Mouse (Mus musculus) gastrocnemius, adult 18-20 months (tissue): Measurements from ENCODE around the gene Abhd2. TPM values are rescaled to one million over a fixed set of nuclear protein-coding genes. Genes with fewer than 3 reads are reported as not detected.
"Not testable (repeated sequence)": the region's sequence is repeated elsewhere in the genome, so short reads cannot be mapped to it uniquely, and the experiment has no call there.

Source experiments
- DNase-seq: peaks from one replicate; pipeline ENCODE4 v3.0.0; 2021; ENCODE audit warnings: low spot score
- total RNA-seq, 2 experiments: library from RNA; stranded (reverse); gene quantifications; 2 replicates each; pipeline ENCODE4 v1.2.3; 2021

Gene Abhd2
- total RNA-seq, 2 experiments from 2014 or later, result 3.8 to 4.7 TPM

GRCm38 (mm10) chr7:79266228-79266627 is 6.8 kb upstream of the Abhd2 start:
- no peak for DNase-seq

- DNase-seq, result no peak
These were observed 5.2 kb upstream of the Abhd2 start for GRCm38 (mm10) chr7:79267690-79268388.

DNA sequence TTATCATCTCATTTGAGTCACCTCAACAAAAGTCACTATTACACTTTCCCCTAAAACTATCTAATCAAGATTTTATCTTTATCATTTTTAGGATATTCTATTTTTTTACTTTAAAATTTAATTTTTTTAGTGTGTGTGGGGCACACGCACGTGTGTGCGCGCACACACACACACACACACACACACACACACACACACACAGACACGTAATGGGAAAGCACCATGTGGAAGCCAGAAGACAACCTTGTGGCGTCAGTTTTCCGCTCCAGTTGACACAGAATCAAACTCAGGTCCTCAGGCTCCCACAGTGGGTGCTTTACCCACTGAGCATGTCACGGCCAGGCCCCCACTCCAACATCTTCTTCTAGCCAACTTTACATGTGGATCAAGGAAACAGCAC is 4.1 kb upstream of the Abhd2 start:
- DNase-seq, result no peak

GRCm38 (mm10) chr7:79269411-79269810 is 3.6 kb upstream of the Abhd2 start:
- DNase-seq, result no peak

DNA sequence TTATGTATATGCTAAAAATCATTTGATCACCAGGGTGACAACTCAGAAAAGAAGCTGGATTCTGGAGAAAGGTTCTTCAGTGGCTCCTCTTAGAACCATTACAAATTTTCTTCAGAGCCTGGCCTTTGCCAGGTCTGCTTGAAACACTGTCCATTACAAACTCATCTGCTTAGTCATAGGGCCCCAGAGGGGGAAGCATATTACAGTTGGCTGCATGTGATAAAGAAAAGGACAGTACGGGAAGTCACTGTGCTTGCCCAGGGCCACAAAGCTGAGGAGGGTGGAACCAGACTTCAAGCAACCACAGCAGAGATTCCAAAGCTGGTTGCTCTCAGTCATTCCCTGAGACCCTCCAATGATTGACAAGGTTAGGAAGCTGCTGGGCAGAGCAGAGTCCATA is 3.1 kb upstream of the Abhd2 start:
- DNase-seq, result peak; percentile 56

DNA sequence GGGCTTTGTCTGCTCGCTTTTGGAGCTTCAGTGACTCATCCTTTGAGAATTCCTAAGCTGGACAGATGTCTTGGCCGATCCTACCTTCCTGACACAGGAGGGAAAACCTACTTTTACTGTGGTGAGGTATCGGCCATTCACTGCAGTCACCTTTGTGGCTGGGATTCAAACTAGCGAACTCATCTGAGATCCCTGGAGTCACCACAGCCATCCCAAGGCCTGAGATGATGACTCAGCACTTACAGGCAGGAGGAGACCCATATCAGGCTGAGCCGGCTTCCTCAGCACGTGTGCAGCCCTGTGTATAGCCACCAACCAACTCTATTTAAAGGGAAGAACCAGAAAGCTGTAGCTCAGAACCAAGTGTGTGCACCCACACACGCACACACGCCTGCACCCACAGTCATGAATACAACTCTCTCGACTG is 2.0 kb upstream of the Abhd2 start:
- DNase-seq, result no peak

DNA sequence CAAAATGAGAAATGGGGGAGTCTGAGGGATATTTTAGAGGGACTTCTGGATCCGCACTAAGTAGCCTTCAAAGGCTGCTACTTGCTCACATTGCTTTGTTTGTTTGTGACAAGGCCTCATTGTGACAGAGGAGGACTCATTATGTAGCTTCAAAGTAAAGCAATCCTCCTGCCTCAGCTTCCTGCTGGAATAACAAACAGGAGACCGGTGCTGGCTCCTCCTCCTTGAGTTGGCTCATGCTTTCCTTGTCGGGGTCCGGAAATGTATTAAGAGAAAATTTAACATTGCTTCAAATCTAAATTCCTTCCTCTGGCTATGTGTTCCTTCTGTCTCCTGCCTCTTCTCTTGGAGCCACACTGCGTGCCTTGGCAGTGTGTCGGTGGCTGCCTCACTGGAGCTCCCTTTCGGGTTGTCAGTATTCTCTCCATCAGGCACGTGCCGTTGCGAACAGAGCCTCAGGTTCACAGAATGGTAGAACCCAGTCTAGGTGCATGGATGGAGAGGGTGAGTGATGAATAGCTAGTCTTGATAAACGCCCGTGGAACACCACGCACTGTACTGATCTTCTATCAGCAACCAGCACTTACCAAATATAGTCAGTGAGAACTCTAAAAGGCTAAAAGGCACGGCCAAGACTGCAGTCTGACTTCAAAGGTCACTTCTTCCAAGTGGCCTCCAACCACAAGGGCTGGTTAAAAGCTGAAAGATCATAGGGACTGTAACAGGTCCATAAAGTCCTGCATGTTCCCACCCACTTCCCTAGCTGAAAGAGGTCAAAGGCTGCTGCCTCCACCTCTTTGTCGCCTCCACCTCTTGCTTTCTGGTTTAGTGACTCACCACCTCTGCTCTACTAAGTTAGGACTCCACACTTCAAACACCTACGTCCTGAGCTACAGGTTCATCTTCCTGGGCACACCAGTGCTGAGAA is 874 bp upstream of the Abhd2 start:
- DNase-seq, result no peak

- DNase-seq, result no peak
These were observed 906 bp downstream of the Abhd2 start for GRCm38 (mm10) chr7:79273738-79274472.

GRCm38 (mm10) chr7:79274473-79275010 is 1.5 kb downstream of the Abhd2 start:
- no peak for DNase-seq

- DNase-seq, result no peak
These were observed 2.3 kb downstream of the Abhd2 start for GRCm38 (mm10) chr7:79275345-79275744.

- no peak for DNase-seq
These were observed 5.4 kb downstream of the Abhd2 start for GRCm38 (mm10) chr7:79278432-79278831.

DNA sequence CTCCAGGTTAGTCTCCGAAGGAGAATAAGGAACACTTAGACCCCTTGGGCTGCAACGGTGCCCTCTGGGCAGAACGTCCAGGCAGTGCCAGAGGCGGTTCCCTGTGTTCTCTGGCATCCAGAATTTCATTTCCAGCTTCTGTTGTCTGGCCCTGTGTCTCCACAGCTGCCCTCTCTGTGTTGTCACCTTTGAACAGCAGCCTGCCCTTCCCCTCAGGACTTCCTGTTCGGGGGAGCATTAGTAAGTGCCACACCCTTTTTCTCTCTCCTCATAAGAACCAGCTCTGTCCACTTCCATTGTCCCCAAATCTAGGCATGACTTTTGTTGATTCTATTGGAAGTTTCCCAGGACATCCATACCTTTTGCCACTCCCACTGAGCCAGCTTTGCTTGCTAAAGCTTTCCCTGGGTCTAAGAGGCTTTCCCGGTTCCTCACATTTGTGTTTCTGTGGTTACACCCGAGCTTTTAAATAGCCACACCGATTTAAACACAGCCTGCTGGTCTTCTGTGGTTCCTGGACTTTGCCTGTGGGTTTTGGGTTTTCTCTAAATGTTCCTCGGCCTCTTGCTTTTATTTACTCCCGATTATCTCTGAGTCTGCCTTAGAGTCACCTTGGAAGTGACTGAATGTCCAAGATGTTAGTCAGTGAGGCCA is 6.5 kb downstream of the Abhd2 start:
- no peak for DNase-seq

- no peak for DNase-seq
These were observed 10.1 kb downstream of the Abhd2 start for GRCm38 (mm10) chr7:79282883-79283670.

- DNase-seq, result not testable (repeated sequence)
These were observed 10.6 kb downstream of the Abhd2 start for GRCm38 (mm10) chr7:79283671-79283941.

DNA sequence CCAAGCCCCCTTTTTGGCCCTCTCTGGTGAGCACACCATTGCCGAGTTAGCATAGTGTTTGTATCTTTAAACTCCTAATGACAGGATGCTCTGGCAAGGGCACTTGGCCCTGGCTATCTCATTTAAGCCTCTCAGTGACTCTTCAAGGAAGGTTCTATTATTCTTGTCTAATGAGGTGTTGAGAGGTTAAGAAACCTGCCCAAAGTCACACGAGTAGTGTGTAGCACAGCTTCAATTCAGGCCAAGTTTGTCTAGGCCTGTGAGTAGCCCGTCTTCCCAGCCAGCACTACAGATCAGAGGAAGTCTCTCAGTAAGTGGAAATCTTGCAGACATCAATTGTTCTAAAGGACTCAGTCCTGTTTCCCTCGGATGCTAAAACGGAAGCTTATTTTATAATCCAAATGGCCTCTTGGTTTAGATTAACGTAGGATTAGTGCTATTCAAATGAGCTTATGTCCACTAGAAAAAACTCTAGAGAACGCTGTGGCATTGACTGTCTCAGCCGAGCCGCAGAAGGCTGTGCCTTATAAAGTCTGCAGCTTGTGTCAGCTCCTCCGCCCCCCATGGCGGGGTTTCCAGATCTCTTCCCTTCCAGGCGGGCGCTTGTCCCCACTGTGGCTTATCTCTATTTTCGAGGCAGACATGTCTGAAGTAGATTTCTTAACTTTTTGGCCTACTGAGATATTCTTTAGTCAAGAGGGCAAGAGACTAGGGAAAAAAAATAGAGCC is 11.3 kb downstream of the Abhd2 start:
- DNase-seq, result no peak

DNA sequence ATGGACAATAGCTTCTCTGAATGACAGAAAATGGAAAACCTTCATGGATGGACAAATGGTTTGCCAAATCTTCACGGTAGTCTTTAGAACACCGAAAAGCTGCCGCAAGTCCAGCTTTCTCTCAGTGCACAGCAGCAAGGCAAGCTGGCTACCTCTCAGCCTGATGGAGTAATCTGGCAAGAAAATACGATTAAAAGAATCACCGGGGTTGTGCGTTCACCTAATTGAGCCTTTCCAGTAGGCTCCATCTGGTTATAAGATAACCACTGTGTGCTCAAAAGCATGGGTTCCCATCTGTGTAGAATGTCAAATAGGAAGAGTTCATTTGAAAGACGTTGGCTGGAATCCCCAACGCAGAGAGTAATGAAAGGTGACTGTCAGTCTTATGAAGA is 11.9 kb downstream of the Abhd2 start:
- no peak for DNase-seq

DNA sequence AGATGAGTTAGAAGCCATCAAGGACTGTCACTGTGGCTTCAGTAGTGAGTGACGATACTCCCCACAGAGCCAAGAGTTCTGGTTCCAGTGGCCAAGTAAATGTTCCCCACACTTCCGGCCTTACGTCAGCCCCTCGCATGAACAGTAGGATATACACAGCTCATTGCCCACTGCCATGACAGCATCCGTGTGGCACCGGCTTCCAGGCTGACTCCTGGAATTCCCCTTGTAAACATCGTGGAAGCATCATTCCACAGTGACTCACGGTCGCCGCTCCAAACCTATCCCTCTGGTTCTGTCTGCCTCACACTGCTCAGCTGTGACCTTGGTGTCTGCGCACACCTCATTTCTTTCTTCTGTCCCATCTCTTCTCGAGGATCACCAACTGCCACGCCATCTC is 12.4 kb downstream of the Abhd2 start:
- no peak for DNase-seq

DNA sequence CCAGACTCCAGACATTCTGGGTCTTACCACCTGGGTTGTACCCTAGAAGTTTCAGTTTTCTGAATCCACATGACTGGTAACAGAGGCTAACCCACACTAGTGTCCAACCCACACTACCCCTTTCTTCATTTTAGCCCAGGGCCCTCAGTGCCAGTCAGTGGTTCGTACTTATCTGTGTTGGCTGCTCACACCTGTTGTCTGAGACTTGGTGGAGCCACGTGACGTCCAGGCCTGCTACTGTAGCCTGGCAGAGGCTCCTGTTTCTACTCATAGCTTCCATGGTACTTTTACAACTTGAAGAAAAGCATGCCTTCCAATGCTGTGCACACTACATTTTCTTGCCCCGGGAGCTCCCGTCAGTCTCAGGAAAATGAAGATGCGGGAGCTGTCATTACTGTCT is 14.2 kb downstream of the Abhd2 start:
- DNase-seq, result no peak

DNA sequence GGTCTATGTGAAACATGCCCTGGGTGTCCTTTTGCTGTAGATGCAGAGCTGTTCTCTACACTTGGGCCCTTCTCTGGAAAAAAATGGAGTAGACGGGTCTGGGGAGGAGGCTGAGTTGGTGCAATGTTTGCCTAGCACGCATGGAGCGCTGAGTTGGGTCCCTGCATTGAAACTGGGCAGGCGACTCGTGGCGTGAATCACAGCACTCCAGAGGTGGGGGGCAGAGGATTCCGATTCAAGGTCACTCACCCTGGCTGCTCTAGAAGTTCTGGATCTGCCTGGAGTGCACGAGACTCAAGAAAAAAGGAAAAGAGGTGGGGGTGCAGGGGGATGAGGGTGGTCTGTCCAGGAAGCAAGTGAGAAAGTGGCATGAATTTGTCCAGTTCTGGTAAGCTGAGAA is 14.9 kb downstream of the Abhd2 start:
- no peak for DNase-seq

GRCm38 (mm10) chr7:79288422-79288821 is 15.4 kb downstream of the Abhd2 start:
- DNase-seq, result no peak
